Mouse (Mus musculus) left cerebral cortex, adult 8-10 months (tissue): ENCODE data around the gene Gm12216. TPM values are rescaled to one million over a fixed set of nuclear protein-coding genes. Genes with fewer than 3 reads are reported as not detected.
"Not testable (repeated sequence)": the region's sequence is repeated elsewhere in the genome, so short reads cannot be mapped to it uniquely, and the experiment has no call there.

Experiments
- DNase-seq, 2 experiments: peaks; one replicate each; pipeline ENCODE4 v3.0.0; 2022; ENCODE audit warnings: low spot score in 2 of 2
- total RNA-seq, 4 experiments: library from RNA; stranded (reverse); gene quantifications; 2 replicates each; pipeline ENCODE4 v1.2.4; 2022

Gene Gm12216
- total RNA-seq = 1 to 10 TPM; 1.6 to 6.3 (median 3.3) TPM

GRCm38 (mm10) chr11:53858761-53859580 is at the start of gene Gm12216:
Gene Gm12216, minus strand, starts transcription at chr11:53859256.
- not testable (repeated sequence) for DNase-seq

GRCm38 (mm10) chr11:53908686-53909085 is 49.6 kb upstream of the Gm12216 start:
- no peak for DNase-seq

GRCm38 (mm10) chr11:53904534-53904925 is 45.5 kb upstream of the Gm12216 start:
- DNase-seq = no peak

GRCm38 (mm10) chr11:53903781-53904533 is 44.9 kb upstream of the Gm12216 start:
- DNase-seq = no peak

DNA sequence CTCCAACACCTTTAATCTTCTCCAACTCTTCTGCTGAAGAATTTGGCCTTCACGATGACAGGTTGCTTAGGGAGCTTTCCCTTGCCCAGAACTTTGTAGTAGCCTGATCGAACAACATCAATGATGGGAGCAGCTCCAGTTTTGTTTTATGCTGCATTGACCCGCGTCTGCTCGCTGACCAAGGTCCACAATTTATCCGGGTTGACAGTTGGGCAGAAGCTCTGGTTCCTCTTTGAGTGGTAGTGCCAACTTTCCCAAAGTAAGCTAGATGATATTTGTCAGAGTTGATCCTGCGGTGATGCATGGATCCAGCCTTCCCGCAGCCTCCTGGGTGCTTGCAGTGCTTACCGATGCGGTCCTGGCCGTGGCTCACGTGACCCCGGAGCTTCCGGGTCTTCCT is 43.7 kb upstream of the Gm12216 start:
- DNase-seq = no peak

DNA sequence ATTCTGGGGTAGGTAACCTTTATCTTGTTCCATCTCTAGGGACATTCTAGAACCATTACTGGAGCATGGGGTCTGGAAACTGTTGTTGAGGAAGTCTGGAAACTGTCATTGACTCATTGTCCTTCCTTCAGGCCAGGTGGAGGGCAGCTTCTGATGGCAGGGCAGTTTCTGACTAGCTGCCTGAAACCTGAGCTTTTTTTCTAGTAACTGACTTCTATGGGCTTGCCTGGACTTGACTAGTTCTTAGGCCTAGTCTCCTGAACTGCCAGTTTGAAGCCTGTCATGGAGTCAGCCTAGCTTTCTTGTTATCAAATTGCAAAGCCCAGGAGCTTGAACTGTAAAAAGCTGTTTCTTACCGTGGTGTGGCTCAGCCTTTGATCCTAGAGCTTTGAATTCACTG is 41.9 kb upstream of the Gm12216 start:
- DNase-seq = no peak

- no peak for DNase-seq
Observed at GRCm38 (mm10) chr11:53899981-53900380, 40.9 kb upstream of the Gm12216 start.

GRCm38 (mm10) chr11:53899004-53899403 is 39.9 kb upstream of the Gm12216 start:
- no peak for DNase-seq

- DNase-seq = no peak
Observed at GRCm38 (mm10) chr11:53896935-53897334, 37.9 kb upstream of the Gm12216 start.

DNA sequence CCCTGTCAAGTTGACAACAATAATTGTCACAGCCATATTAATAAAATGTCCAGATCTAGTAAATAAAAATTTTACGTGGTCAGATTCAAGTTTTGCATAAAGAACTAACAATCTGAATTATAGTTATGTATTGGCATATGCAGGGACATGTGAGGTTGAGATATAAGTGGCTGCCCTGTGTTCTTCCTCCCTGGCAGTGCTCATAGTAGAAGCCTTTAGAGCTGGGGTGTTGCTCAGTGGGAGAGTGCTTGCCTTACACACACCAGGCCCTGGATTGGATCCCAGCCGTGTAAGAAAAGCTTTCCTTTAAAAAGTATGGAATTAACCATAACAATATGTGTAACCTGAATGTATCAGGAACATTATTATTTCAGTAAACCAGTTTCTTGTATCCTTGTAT is 34.4 kb upstream of the Gm12216 start:
- no peak for DNase-seq

DNA sequence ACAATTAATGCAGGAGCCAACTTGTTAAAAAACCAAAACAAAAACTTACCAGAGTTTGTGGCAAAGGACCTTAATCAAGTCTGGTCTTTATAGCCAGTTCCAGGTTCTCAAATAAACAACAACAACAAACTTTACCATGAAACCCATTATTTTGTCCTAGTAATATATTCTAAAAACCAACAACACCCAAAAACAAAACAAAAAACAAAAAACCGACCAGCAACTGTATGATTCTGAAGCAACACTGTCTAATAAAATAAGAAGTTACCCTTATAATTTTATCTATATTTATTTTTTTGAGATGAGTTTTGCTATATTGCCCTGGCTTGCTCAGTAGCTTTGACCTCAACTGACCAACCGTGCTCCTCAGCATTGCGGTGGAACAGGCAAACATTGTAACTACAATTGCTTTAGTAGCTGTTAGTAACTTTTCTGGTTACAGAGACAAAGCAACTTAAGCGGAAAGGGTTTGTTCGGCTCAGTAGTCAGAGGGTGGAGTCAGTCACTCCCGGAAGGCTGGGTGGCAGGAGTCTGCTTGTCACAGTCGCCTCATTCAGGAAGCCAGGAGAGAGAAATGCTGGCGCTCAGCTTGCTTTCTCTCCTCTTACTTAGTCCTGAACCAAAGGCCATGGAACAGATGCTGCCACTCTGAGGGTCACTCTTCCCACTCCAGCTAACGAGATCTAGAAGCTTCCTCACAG is 33.8 kb upstream of the Gm12216 start:
- no peak for DNase-seq

- DNase-seq = peak; percentile 94 to 99
Observed at GRCm38 (mm10) chr11:53891505-53892451, 32.7 kb upstream of the Gm12216 start, which contains the start of gene Slc22a5. Gene Slc22a5, minus strand, starts transcription at chr11:53891660.

- DNase-seq = no peak
Observed at GRCm38 (mm10) chr11:53890906-53891504, 31.9 kb upstream of the Gm12216 start.

GRCm38 (mm10) chr11:53890225-53890624 is 31.2 kb upstream of the Gm12216 start:
- no peak for DNase-seq

- no peak for DNase-seq
Observed at GRCm38 (mm10) chr11:53889091-53889645, 30.1 kb upstream of the Gm12216 start.

- no peak for DNase-seq
Observed at GRCm38 (mm10) chr11:53888242-53888641, 29.2 kb upstream of the Gm12216 start.

DNA sequence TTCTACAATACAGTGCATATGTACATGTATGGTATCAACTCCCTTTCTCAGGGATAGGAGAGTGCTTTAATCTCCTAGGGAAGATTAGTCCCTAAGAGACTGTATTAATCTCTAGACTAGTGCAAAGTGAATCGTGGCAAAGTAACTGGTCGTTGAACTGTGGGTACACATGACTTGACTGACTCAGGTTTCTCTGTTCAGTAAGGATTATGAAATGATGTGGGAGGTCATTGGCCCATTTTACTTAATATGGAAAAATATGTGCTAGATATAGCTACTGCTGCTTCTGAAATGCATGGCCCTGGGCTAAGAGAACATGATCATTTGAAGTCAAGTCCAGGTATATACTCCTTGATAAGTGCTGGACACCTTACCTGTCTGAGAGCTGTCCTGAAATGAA is 24.2 kb upstream of the Gm12216 start:
- DNase-seq = no peak

GRCm38 (mm10) chr11:53878096-53878495 is 19.0 kb upstream of the Gm12216 start:
- not testable (repeated sequence) for DNase-seq

DNA sequence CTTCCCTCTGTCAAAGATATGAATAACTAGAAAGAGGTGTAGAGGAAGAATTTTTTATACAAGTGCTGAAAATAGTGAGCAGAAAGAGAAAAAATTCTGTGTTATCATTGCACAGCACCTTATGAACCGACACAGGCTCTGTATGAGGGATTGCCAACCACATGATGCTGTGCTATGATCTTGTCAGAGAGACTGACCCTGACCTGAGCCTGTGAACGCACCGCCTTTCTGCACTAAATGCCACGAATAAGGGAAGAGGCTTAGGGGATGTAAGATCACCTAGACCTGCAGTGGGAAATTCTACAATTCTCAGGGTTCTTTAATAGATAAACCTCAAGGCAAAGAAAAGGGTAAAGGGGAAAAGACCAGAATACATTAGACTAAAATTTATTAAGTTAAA is 17.4 kb upstream of the Gm12216 start:
- DNase-seq = no peak

DNA sequence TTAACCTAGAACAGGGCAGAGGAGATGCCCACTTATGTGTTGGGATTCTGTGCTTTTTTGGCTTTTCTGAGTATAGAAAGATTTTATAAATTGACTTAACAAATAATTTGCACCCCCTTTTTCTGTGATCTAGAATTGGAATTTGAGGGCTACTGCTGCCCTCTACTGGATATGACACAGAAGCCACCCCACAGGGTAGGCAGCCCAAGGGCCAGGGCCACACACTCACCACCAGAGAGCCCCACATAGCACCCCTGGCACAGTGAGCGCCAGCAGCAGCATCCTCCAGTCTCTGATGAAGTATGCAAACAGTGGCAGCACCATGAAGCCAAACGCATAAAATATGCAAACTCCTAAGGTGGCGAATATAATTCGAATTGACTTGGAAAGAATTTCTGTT is 15.7 kb upstream of the Gm12216 start:
- DNase-seq = no peak
